Mouse (Mus musculus) bone marrow macrophage, adult 2 months (primary cell): ENCODE data around the gene Slc33a1.
A peak's percentile ranks its signal among the peaks of the same experiment; 100 is the strongest.

Experiments
- CTCF ChIP-seq: IDR thresholded peaks from 2 replicates; pipeline ENCODE4 v1.5.1; 2012; ENCODE audit warnings: low read depth, mild to moderate bottlenecking, low read length, moderate library complexity
- POLR2A ChIP-seq: IDR thresholded peaks from 2 replicates; pipeline ENCODE4 v1.6.1; 2012; ENCODE audit warnings: mild to moderate bottlenecking, low read depth, low read length, borderline replicate concordance

DNA sequence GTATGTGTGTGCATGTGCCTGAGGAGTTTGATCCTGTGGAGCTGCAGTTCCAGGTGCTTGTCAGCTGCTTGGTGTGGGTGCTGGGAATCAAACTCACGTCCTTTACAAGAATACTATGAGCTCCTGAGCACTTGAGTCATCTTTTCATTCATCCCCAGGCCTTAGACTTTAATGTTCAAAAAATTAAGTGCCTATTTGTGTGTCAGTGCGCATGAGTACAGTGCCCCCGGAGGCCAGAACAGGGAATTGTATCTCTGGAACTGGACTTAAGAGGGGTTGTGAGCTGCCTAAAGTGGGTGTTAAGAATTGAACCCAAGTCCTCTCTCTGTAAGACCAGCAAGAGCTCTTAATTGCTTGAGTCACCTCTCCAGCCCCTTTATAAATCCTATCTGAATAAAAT, 44.9 kb downstream of the Slc33a1 start:
- TF ChIP-seq CTCF (peak; percentile 56), POLR2A (no peak)
